9 mouse cellular contexts compared by ENCODE assay signal in the genomic region with DNA sequence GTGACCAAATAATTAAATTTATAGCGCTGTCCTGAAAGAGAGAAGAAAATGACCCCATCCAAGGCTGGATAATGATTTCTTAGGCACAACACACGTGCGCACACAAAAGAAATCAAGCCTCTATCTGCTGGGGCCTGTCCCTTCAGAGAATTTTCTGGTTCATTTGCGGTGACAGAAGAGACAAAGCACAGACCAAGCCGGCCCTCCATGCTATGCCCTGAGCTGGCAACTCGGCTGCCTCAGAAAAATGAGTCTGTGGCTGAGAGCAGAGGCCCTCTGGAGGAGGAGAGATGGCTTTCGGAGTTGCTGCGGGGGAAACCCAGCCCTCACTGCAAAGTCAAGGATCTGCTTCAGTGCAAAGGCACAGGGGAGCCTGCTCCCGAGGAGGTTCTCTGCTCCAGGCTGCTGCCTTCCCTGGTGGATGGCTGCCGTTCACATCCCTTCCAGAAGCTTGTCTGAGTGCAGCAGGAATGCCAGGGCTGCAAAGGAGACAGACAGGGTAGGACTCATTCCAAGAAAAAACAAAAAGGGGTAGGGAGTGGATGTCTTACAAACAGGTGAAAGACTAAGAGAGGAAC.
DNase-seq lines count a peak whose midpoint lies in the region; ATAC-seq and TF ChIP-seq lines count a peak whose summit lies in the region.
"Had no signal": no experiment of that assay in that cellular context is flagged by ENCODE, and none has a peak within 500 bp of the region (broad histone marks: within the 10 kb centered on the region; RNA-seq: fewer than 3 reads in every experiment).

No protein-coding gene starts in this region.

- 25% methylated on average over 10 of the region's 10 CpGs for WGBS in heart, embryonic 12.5 days
- 9% methylated on average over 10 of the region's 10 CpGs for WGBS in midbrain, postnatal 0 days
- 50% methylated on average over 10 of the region's 10 CpGs for WGBS in liver, embryonic 11.5 days

- H3K4me3 ChIP-seq in heart, embryonic 12.5 days: no peak overlapping the region
- no peak overlapping the region for H3K4me3 ChIP-seq in midbrain, postnatal 0 days (ENCODE audit: low read depth, low read length)
- H3K4me3 ChIP-seq in liver, embryonic 11.5 days (ENCODE audit: low read depth, low read length): no peak overlapping the region

- peaks cover 11% of the 10 kb centered on the region for H3K4me1 ChIP-seq in heart, embryonic 12.5 days (replicated peaks)
- peaks cover 5% of the 10 kb centered on the region; the same call in 1 of the 2 replicates for H3K4me1 ChIP-seq in midbrain, postnatal 0 days (ENCODE audit: insufficient read depth, low read length)
- H3K4me1 ChIP-seq in liver, embryonic 11.5 days (replicated peaks; ENCODE audit: control insufficient read depth, insufficient read depth, low read length): no peaks in the 10 kb centered on the region

- no peak for DNase-seq in heart, adult 18-20 months
- peak; percentile 84 for DNase-seq in embryo, embryonic 10.5 days (ENCODE audit: low spot score)
- DNase-seq in forelimb bud, embryonic 11.5 days (ENCODE audit: low read depth, low spot score): peak; percentile 11
- peak; percentile 72 for DNase-seq in midbrain, postnatal 0 days (ENCODE audit: low spot score)
- DNase-seq in gastrocnemius, postnatal 36 days: no peak
- DNase-seq in left cerebral cortex, adult 9 months (ENCODE audit: low spot score in 2 of 2): no peak
- no peak for DNase-seq in liver, embryonic 11.5 days (ENCODE audit: low spot score)

- peak overlapping the region; percentile 58 for H3K27ac ChIP-seq in heart, embryonic 12.5 days (ENCODE audit: poor library complexity, severe bottlenecking)
- peak overlapping the region; percentile 55 for H3K27ac ChIP-seq in midbrain, postnatal 0 days (ENCODE audit: low read depth, low read length)
- no peak overlapping the region for H3K27ac ChIP-seq in liver, embryonic 11.5 days (ENCODE audit: low read depth, low read length)

- H3K27me3 ChIP-seq in heart, embryonic 12.5 days (replicated peaks): no peaks in the 10 kb centered on the region
- no peaks in the 10 kb centered on the region for H3K27me3 ChIP-seq in midbrain, postnatal 0 days (ENCODE audit: insufficient read depth, low read length)
- H3K27me3 ChIP-seq in liver, embryonic 11.5 days (replicated peaks; ENCODE audit: control insufficient read depth, insufficient read depth, low read length): no peaks in the 10 kb centered on the region
- H3K27me3 ChIP-seq: CH12.LX had no signal

- TF ChIP-seq CTCF in midbrain, postnatal 0 days (IDR thresholded peaks at IDR 0.05): peak; percentile 46

- no peak for ATAC-seq in heart, embryonic 12.5 days (ENCODE audit: insufficient number of reproducible peaks, low FRiP score)
- peak; percentile 56; the same call in 1 of the 2 replicates for ATAC-seq in midbrain, postnatal 0 days (ENCODE audit: low FRiP score)
- ATAC-seq in liver, embryonic 11.5 days (replicated peaks; ENCODE audit: low FRiP score): no peak

- H3K9ac ChIP-seq in heart, embryonic 12.5 days: no peak overlapping the region
- peak overlapping the region; percentile 39; the same call in 1 of the 2 replicates for H3K9ac ChIP-seq in midbrain, postnatal 0 days (replicated peaks; ENCODE audit: low read length, poor library complexity, severe bottlenecking)
- no peak overlapping the region for H3K9ac ChIP-seq in liver, embryonic 11.5 days (ENCODE audit: low read depth, low read length)

- H3K4me2 ChIP-seq in heart, embryonic 12.5 days: 0 out of 2 replicates have a peak overlapping the region, but pooled peaks have one; percentile 1
- H3K4me2 ChIP-seq in midbrain, postnatal 0 days (ENCODE audit: low read depth, low read length, poor library complexity, severe bottlenecking): no peak overlapping the region
- H3K4me2 ChIP-seq in liver, embryonic 11.5 days: no peak overlapping the region

- intact Hi-C loops in gastrocnemius, postnatal 36 days (cut with DNase I): no loop called here

- no peaks in the 10 kb centered on the region for H3K36me3 ChIP-seq in heart, embryonic 12.5 days
- H3K36me3 ChIP-seq in midbrain, postnatal 0 days (ENCODE audit: insufficient read depth, low read length): no peaks in the 10 kb centered on the region
- no peaks in the 10 kb centered on the region for H3K36me3 ChIP-seq in liver, embryonic 11.5 days (ENCODE audit: control insufficient read depth, insufficient read depth, low read length)

- peaks cover 4% of the 10 kb centered on the region for H3K9me3 ChIP-seq in heart, embryonic 12.5 days (replicated peaks)
- H3K9me3 ChIP-seq in midbrain, postnatal 0 days (ENCODE audit: low read length): no peaks in the 10 kb centered on the region
- no peaks in the 10 kb centered on the region for H3K9me3 ChIP-seq in liver, embryonic 11.5 days (ENCODE audit: control insufficient read depth, low read length)

Comparison
In these comparisons a context has a peak if more than half of its experiments do, and no peak if none do; other contexts are left out.
1. DNase-seq: peak in embryo, embryonic 10.5 days (single experiment), forelimb bud, embryonic 11.5 days (single experiment) and midbrain, postnatal 0 days (single experiment); none in heart, adult 18-20 months (0 of 2), gastrocnemius, postnatal 36 days (0 of 2), left cerebral cortex, adult 9 months (0 of 2) and liver, embryonic 11.5 days (single experiment).